Mouse (Mus musculus) CD4-positive, CD25-positive, alpha-beta regulatory T cell, adult 4 months (primary cell): ENCODE data around the gene Opn4. TPM values are rescaled to one million over a fixed set of nuclear protein-coding genes. Genes with fewer than 3 reads are reported as not detected.

Experiments used
- ATAC-seq: one replicate; pipeline ENCODE4 v1.8.0; 2017
- polyA plus RNA-seq, 2 experiments: library from polyadenylated mRNA; unstranded; fragments of 100-300 nt; shearing (Covaris generic); gene quantifications; one replicate each; pipeline ENCODE4 v1.2.1; 2017

The Opn4 gene
- polyA plus RNA-seq, 2 experiments from 2014 or later: not detected

- ATAC-seq: no peak
Measured at GRCm38 (mm10) chr14:34590743-34591675, 8.9 kb downstream of the Opn4 start.

- no peak for ATAC-seq
Measured at GRCm38 (mm10) chr14:34590017-34590570, 9.8 kb downstream of the Opn4 start.

GRCm38 (mm10) chr14:34589185-34589713 is 10.7 kb downstream of the Opn4 start:
- no peak for ATAC-seq

- no peak for ATAC-seq
Measured at GRCm38 (mm10) chr14:34588498-34588897, 11.4 kb downstream of the Opn4 start, which contains the start of gene Ldb3. Gene Ldb3 (minus strand): TSS chr14:34588682.

GRCm38 (mm10) chr14:34588005-34588404 is 11.9 kb downstream of the Opn4 start:
- no peak for ATAC-seq

GRCm38 (mm10) chr14:34586871-34587270 is 13.1 kb downstream of the Opn4 start:
- ATAC-seq: no peak

GRCm38 (mm10) chr14:34585358-34586105 is 14.4 kb downstream of the Opn4 start:
- ATAC-seq: no peak

- ATAC-seq: no peak
Measured at GRCm38 (mm10) chr14:34582740-34583427, 17.1 kb downstream of the Opn4 start.

GRCm38 (mm10) chr14:34576858-34577257 is 23.1 kb downstream of the Opn4 start:
- no peak for ATAC-seq

GRCm38 (mm10) chr14:34574068-34574467 is 25.9 kb downstream of the Opn4 start:
- ATAC-seq: no peak

- no peak for ATAC-seq
Measured at GRCm38 (mm10) chr14:34573348-34573913, 26.5 kb downstream of the Opn4 start.

GRCm38 (mm10) chr14:34571610-34572387 is 28.1 kb downstream of the Opn4 start:
- no peak for ATAC-seq

GRCm38 (mm10) chr14:34570903-34571302 is 29.0 kb downstream of the Opn4 start:
- ATAC-seq: no peak

GRCm38 (mm10) chr14:34570294-34570693 is 29.6 kb downstream of the Opn4 start:
- peak; percentile 37 for ATAC-seq

GRCm38 (mm10) chr14:34569534-34570194 is 30.3 kb downstream of the Opn4 start:
- ATAC-seq: no peak

- ATAC-seq: no peak
Measured at GRCm38 (mm10) chr14:34568626-34569025, 31.3 kb downstream of the Opn4 start.

- ATAC-seq: no peak
Measured at GRCm38 (mm10) chr14:34567697-34568096, 32.2 kb downstream of the Opn4 start.

- ATAC-seq: no peak
Measured at GRCm38 (mm10) chr14:34566530-34566929, 33.4 kb downstream of the Opn4 start.

GRCm38 (mm10) chr14:34565711-34566110 is 34.2 kb downstream of the Opn4 start:
- ATAC-seq: no peak

GRCm38 (mm10) chr14:34564646-34565045 is 35.3 kb downstream of the Opn4 start:
- no peak for ATAC-seq

GRCm38 (mm10) chr14:34562393-34562792 is 37.5 kb downstream of the Opn4 start:
- ATAC-seq: no peak
